Mouse (Mus musculus) thymus, postnatal 0 days (tissue): ENCODE measurements around the gene Rit1. TPM values are rescaled to one million over a fixed set of nuclear protein-coding genes. Genes with fewer than 3 reads are reported as not detected.
"Not testable (repeated sequence)": the region's sequence is repeated elsewhere in the genome, so short reads cannot be mapped to it uniquely, and the experiment has no call there.

Experiments
- DNase-seq: peaks from one replicate; pipeline ENCODE4 v3.0.0-alpha.2; 2015; ENCODE audit warnings: low spot score
- polyA plus RNA-seq: library from polyadenylated mRNA; unstranded; fragments of >200 nt; fragmentation: Nextera tagmentation; extraction: Ambion mirVana; gene quantifications from 2 replicates; pipeline ENCODE4 v1.2.1, GENCODE M21; 2015

The Rit1 gene
- polyA plus RNA-seq, 1 experiment from 2014 or later: 55.5 TPM

DNA sequence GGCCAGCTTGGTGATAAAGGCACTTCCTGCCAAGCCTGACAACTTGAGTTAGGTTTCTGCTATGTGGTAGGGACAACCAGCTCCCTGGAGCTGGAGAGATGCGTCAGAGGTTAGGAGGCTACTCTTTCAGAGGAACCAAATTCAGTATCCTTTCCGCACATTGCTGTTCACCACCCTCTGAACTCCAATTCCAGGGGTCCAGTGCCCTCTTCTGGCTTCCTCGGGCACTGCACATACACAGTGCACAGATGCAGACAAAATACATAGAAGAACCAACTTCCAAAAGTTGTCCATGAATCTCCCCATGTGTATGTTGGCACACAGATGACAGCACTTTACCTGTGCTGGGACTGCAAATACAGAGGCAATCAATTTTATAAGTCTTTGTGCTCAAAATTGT, 22.0 kb downstream of the Rit1 start:
- peak; percentile 65 for DNase-seq

DNA sequence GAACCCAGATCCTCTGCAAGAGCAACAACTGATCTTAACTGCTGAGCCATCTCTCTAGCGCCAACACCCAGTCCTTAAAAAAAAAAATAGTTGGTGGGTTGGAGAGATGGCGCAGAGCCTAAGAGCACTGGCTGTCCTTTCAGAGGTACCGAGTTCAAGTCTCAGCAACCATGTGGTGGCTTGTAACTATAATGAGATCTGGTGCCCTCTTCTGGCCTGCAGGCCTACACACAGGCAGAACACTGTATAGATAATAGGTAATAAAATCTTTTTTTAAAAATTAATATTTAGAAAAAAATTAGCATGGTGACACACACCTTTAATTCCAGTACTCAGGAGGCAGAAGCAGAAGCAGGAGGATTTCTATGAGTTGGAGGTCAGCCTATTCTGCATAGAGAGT, 23.5 kb downstream of the Rit1 start:
- no peak for DNase-seq

DNA sequence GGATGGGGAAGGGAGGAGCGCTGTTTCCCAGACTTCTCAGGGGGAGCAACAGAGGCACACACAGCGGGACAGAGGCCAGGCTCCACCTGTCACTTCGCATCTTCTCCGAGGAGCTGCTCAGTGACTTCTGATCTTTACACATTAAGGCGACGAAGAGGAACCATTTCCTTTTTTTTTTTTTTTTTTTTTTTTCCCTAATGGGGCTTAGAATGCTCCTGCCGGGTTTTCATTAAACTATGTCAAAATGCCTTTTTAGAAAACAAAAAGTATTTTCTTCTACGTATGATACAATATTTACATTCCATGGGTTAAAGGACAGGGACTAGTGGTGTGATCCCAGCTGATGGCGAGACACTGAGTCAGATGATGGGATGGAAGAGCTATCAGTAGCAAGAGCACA, 28.9 kb downstream of the Rit1 start:
- no peak for DNase-seq

DNA sequence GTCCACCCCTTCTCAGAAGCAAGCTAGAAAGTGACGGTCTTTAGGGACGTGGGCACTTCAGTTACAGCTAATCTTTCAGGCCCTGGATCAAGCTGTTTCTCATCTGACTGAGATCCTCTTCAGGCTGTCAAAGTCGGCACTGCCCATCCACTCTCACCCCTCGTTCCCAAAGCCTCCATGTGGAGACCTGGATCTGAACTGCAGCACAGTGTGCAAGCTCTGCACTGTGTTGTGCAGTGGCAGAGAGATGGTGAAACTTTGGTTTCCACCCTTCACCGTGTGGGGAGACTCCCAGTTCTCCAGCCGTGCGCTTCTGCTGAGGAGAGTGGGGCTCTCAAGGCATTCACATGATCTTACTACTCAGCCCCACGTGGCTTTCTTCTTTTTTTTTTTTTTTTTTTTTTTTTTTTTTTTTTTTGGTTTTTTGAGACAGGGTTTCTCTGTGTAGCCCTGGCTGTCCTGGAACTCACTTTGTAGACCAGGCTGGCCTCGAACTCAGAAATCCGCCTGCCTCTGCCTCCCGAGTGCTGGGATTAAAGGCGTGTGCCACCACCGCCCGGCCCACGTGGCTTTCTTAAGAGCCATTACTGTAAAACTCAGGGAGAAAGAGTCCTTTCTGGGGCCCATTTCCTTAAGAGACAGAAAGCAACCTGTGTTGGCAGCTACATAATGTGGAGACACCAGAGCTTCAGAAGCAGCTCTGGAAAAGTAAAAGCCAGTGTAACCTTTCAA, 29.7 kb downstream of the Rit1 start:
- no peak for DNase-seq

DNA sequence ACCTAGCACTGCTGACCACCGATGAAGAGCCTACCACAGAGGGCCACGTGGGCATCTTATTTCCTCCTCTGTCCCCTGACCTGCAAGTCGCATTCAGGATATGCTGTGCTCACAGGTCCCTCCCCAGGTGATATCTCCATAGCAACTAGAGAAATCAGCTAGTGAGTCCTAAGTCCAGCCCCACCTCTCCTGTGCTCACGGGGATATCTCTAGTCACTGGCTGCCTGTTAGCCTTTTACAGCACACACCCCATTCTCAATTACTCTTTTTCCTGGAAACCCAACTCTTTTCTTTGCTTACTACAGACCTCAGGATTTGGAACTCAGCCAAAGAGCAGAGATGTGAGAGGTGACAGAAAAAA, 30.2 kb downstream of the Rit1 start:
- DNase-seq: no peak

DNA sequence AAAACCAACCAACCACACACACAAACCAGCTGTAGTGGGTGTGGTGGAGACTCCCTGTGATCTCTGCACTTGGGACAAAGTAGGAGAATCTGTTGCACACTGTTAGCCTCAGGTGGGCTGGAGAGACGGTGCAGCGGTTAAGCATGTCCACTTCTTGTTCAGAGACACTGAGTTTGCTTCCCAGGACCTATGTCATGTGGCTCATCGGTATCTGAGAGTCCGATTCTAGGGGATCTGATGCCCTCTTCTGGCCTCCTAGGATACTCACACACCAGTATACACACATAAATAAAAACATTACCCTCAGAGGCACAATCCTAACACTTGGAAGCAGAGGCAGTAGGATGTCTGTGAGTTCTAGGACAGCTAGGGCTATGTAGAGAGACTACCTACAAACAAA, 37.6 kb downstream of the Rit1 start:
- DNase-seq: peak; percentile 15

DNA sequence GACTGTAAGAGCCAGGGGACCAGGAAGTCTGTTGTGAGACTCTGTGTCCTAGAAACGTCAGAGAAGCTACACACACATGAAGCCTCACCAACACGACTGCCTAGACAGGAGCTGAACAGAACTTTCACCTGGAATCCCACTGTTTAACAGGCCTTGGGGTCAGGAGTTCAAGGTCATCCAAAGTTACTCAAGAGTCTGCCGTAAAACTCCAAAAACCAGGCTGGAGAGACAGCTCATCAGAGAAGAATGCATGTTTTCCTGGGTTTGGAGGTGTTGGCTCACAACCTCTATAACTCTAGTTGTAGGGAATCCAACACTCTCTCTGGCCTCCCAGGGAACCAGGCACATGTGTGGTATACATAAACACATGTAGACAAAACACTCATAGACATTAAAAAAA, 38.9 kb downstream of the Rit1 start:
- DNase-seq: no peak

DNA sequence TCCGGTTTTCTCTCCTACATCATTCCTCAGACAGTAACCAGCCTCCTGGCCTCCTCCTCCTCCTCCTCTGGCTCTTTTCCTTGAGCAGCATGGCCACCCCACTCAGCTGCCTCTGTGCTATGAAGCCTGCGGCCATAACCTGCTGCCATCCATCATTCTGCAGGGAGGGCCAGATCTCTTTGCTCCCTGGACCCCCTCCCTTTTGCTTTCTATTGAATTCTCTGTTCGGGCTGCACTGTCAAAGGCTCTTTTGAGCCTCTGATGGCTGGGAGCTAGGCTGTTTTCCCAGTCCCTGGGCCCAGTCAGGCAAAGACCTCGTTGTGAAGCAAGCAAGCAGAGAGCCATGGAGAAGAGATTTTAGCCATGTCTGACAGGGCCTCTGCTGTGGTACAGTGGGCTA, 39.6 kb downstream of the Rit1 start:
- DNase-seq: no peak

DNA sequence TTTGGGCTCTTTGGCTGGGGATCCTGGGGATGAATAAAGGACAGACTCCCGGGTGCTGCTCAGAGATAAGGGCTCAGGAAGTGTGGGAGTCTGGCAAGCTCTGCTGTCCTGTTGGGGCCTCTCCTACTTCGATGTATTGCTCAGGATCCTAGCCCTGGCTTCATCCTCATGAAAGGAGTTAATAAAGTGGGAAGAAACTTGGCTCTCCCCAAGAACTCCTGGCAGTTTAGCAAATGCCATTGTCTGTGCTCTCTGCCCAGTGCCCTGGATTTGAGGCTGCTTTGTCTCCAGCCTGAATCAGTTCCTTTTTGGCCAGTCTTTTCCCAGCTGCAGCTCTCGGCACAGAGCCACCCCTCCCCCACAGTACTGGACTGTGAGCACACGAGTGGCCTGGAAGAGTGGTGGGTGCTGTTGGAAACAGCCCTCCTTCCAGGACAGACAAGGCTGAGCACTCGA, 41.4 kb downstream of the Rit1 start:
- no peak for DNase-seq

DNA sequence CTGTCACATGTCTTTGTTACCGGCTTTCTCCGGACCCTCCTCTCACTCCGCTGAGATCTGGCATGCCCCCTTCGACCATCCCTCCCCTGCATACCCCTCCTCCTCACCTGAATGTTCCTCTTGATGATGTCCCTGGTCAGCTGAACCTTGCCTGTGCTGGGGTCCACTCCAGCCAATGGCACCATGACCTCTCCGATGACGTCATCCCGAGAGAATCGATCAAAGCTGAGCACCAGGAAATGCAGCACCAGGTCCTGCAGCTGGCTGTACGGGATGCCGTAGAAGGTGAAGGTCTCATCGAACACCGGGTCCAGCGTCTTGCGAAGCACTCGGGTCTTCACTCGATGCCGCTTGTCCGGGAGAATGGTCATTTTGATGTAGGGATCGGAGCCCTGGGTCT, 45.0 kb downstream of the Rit1 start:
- no peak for DNase-seq

DNA sequence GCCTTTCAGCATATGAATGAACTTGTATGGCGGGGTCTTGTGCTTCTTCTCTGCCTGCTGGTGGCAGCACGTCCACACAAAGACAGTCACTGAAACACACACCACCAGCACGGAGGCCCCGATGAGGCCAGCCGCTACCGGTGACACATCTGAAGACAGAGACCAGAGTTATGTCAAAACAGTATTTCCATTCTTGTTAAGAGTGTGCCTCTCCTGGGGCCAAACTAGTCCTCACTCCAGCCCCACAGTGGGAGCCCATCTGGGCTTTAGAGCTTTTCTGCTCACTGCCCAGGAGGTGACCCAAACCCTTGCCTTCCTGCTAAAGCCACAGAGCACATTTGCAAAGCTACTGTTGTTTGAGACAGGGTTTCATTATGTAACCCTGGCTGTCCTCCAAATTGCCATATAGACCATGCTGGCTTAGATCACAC, 45.8 kb downstream of the Rit1 start:
- DNase-seq: peak; percentile 19

DNA sequence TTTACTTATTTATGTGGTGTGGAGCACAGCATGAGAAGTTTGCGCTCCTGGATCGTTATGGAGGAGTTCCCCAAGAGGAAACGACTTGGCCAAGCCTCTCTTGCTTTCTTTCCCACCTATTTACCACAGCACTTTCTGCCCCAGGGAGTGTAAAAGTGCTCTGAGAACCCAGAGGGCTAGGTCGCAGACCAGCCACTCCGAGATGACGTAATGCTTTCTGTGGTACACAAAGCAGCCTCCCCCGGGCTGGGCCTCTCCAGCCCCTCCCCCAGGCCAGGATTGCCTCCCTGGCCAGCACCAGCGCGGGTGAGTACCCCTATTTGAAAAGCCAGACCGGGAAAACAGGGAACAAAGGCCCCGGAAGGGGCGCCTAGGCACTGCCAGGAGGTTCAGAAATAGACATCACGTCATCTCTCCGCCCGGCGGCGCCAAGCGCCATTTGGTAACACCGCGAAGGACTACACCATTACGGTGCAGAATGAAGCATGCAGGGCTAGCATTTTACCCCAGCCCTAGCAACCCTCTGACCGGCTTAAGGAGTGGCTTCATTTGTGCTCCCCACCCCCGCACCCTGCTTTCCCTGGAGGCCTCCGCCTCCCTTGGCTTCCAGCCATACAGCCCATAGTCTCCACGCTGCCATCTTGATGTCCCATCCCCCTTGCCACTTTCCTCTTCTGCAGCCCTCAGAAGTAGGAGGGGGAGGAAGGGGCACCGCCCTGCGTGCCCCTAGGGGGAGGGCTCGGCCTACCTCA, 54.7 kb downstream of the Rit1 start:
- not testable (repeated sequence) for DNase-seq

DNA sequence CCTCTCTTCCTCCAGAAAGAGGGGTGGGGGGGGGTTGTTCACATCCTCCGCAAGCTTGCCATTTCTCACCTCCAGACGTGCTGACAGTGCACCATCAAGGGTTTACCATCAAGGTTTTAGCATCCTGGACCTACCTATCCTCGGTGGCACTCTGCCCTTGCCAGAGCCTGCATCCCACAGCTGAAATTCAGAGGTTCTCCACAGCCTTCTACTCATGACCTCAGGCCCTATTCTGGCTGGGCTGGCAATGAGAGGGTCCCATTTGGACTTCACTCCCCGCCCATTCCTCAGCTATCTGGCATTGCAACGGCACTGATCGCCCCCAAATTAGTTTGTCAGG, 55.3 kb downstream of the Rit1 start:
- DNase-seq: not testable (repeated sequence)

DNA sequence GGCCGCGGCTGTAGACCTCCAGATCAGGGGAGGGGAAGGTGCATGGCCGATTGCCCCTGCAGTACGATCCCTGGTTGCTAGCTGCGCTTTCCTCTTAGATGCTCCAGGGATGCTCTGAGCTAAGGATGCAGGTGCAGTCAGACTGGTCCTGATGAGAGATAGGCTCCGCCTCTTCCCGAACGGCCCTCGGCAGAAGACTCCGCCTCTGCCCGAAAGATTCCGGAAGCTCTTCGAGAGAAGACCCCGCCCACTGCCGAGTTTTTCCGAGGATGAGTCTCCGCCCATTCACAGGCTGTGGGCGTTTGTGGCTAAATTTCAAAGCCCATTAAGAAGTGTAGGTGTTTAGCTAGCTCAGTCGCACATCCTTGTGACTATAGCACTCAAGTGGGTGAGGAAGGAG, 55.8 kb downstream of the Rit1 start:
- DNase-seq: peak; percentile 82

DNA sequence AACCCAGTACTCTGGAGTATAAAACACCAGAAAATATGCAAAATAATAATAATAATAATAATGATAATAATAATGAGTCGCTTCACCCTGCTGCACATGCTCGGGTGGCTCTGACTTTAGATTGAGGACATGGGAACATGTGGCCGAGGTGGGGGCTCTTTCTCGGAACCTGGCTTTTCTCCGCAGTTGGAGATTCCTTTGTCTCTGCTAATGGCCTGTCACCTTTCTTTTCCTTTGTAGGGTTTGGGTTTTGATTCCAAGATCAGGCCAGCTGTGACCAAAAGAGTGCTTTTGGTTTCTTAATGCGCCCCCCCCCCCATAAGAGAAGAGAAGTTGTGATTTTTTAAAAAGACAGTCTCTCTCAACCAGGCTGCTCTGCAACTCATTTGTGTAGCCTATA, 56.5 kb downstream of the Rit1 start:
- DNase-seq: not testable (repeated sequence)

DNA sequence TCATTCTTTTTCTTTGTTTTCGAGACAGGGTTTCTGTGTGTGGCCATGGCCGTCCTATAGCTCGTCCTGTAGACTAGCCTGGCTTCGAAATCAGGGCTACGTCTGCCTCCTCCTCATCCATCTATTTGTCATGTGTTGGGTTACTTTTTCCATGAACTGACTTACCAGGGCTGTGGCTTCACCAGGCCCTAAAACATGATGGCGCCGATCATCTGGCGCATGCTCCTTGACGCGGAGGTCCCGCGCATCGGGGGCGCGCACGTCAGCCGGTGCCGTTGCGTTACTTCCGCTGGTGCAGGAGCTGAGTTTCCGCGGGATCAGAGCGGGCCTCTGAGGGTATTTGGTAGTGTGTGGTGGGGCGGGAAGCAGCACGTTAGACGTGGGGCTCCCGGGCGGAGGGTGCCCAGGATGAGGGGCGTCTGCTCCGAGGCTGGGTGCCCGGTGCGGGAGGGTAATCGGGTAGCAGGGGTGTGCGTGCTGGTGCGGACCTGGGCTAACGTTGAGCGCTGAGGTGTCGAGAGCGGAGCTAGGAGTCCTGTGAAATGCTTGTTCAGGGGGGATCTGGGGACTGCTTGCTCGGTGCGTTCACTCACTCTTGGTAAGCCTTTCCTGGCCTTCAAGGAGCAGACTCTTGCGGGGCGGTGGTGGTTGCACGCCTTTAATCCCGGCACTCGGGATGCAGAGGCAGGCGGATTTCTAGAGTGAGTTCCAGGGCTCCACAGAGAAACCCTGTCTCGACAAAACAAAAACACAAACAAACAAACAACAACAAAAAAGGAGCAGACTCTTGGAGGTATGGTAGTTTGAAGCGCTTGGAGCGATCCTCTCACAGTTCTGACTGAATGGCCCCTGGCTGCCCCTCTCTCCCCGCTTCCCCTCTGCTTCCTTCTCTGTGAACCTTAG, 58.6 kb downstream of the Rit1 start, which contains the start of gene Syt11:
Gene Syt11, minus strand, starts transcription at position 226 of the 903 bp plus-strand sequence.
- DNase-seq: peak; percentile 26

Other genes with a start within 250 kb of the Rit1 start
- gene Lmna, start 206.9 kb upstream of the Rit1 start, polyA plus RNA-seq: 40.6 and 43.8 TPM in 2 replicates
- 8.1 and 10.3 TPM in 2 replicates for gene Mex3a, start 184.4 kb upstream of the Rit1 start, polyA plus RNA-seq
- 2.7 and 3.5 TPM in 2 replicates for gene Rab25, start 168.5 kb upstream of the Rit1 start, polyA plus RNA-seq
- gene Lamtor2, start 163.8 kb upstream of the Rit1 start, polyA plus RNA-seq: 150 and 153 TPM in 2 replicates
- gene Ubqln4, start 163.1 kb upstream of the Rit1 start, polyA plus RNA-seq: 14.6 and 16.2 TPM in 2 replicates
- 206 and 212 TPM in 2 replicates for gene Ssr2, start 141.0 kb upstream of the Rit1 start, polyA plus RNA-seq
- 64.2 and 94.5 TPM in 2 replicates for gene Arhgef2, start 110.9 kb upstream of the Rit1 start, polyA plus RNA-seq
- gene Rxfp4, start 63.7 kb upstream of the Rit1 start, polyA plus RNA-seq: not detected in 2 replicates
- gene Khdc4, start 31.0 kb upstream of the Rit1 start, polyA plus RNA-seq: 69.4 and 75.2 TPM in 2 replicates
- 1.7 TPM in 2 replicates for gene Syt11, start 58.3 kb downstream of the Rit1 start, polyA plus RNA-seq
- gene Gon4l, start 118.4 kb downstream of the Rit1 start, polyA plus RNA-seq: 6.4 and 7.2 TPM in 2 replicates
- gene Msto1, start 197.2 kb downstream of the Rit1 start, polyA plus RNA-seq: 37.8 and 39.4 TPM in 2 replicates
- gene Ash1l, start 233.8 kb downstream of the Rit1 start, polyA plus RNA-seq: 11.8 and 17.2 TPM in 2 replicates
- 242 and 244 TPM in 2 replicates for gene Dap3, start 234.3 kb downstream of the Rit1 start, polyA plus RNA-seq